Mouse (Mus musculus) liver, adult 2 months (tissue): ENCODE measurements around the gene Tcstv3.

Experiments
- CTCF ChIP-seq: fragments of 200-500 bp; IDR thresholded peaks from 2 replicates; pipeline ENCODE4 v1.5.1; 2011; ENCODE audit warnings: low read depth, low read length, control low read depth
- POLR2A ChIP-seq: fragments of 200-500 bp; IDR thresholded peaks from 2 replicates; pipeline ENCODE4 v1.6.1; 2011; ENCODE audit warnings: low read length, control low read depth; ENCODE audit not compliant: insufficient read depth; ENCODE audit errors: extremely low read depth

- no peak for TF ChIP-seq CTCF
- no peak for TF ChIP-seq POLR2A
Observed at GRCm38 (mm10) chr13:120299324-120299894, 17.3 kb upstream of the Tcstv3 start.
